Mouse (Mus musculus) thymus, postnatal 36 days (tissue): ENCODE measurements at regions not wholly inside any gene's neighbourhood (a gene's known extent, or its start where the extent isn't known, plus 50 kb on each side); places are given as distances from the start of the nearest gene placed in this dataset.

ENCODE experiments used
- DNase-seq, 2 experiments: peaks; one replicate each; pipeline ENCODE4 v3.0.0; 2022; ENCODE audit warnings: mixed read lengths in 2 of 2

GRCm38 (mm10) chr2:170218230-170219044 lies 70.5 kb upstream of the Zfp217 start:
- peak; percentile 36 to 48 for DNase-seq

GRCm38 (mm10) chr2:170216311-170216710 lies 68.4 kb upstream of the Zfp217 start:
- no peak for DNase-seq

GRCm38 (mm10) chr2:170209121-170209520 lies 61.2 kb upstream of the Zfp217 start:
- no peak for DNase-seq

GRCm38 (mm10) chr2:170207878-170208277 lies 60.0 kb upstream of the Zfp217 start:
- peak in 1 of 2 experiments; percentile 23 for DNase-seq

GRCm38 (mm10) chr2:170207395-170207794 lies 59.5 kb upstream of the Zfp217 start:
- no peak for DNase-seq

- DNase-seq, result no peak
These were observed 59.0 kb upstream of the Zfp217 start for GRCm38 (mm10) chr2:170206870-170207269.

- peak; percentile 40 to 65 for DNase-seq
These were observed 58.5 kb upstream of the Zfp217 start for GRCm38 (mm10) chr2:170206442-170206754.

GRCm38 (mm10) chr2:170205591-170206441 lies 57.9 kb upstream of the Zfp217 start:
- peak; percentile 64 to 67 for DNase-seq

- DNase-seq, result peak in 1 of 2 experiments; percentile 30
These were observed 57.0 kb upstream of the Zfp217 start for GRCm38 (mm10) chr2:170204768-170205514.

GRCm38 (mm10) chr2:170203496-170203895 lies 55.6 kb upstream of the Zfp217 start:
- no peak for DNase-seq

- DNase-seq, result no peak
These were observed 54.0 kb upstream of the Zfp217 start for GRCm38 (mm10) chr2:170201816-170202371.
